Mouse (Mus musculus): ENCODE measurements around the gene Ell2.

Ell2 gene

DNA sequence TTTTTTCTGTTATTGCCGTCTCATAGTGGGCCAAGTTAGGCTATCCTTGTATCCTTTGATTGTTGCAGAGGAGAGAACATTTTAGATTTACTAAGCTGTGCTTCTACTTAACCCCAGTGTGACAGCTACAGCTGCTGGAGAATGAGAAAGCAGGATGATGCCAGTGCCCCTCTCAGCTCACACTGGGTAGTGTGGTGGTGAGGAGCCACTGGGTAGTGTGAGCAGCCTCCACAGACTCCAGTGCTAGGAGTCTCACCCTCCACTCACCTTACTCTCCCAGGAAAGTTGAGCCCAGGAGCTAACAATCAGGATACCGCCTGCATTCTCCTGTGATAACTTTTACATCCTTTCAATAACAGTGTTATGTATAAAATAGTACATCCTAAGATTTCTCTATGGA lies 60.4 kb downstream of the Ell2 start:
- peak; percentile 21; the same call in 1 of the 2 replicates for ATAC-seq (ENCODE audit: low TSS enrichment)

DNA sequence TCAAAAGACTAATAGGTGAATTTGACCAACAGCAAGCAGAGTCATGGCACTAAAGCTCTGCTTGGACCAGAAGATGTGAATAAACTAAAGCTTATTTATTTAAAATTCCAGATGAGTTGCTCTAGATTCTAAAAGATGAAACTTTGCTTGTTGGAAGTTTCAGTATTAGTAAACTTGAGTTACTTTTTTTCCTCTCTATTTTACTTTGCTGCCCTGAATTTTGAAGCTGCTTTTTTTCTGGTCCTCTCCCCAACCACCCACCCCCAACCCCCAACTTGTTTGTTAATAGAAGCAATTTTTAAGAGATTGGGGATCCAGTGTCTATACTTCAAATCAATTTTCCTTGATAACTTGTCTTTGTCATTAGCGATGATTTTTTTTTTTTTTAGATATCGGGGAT lies 64.2 kb downstream of the Ell2 start:
- no peak for ATAC-seq (ENCODE audit: low TSS enrichment)

DNA sequence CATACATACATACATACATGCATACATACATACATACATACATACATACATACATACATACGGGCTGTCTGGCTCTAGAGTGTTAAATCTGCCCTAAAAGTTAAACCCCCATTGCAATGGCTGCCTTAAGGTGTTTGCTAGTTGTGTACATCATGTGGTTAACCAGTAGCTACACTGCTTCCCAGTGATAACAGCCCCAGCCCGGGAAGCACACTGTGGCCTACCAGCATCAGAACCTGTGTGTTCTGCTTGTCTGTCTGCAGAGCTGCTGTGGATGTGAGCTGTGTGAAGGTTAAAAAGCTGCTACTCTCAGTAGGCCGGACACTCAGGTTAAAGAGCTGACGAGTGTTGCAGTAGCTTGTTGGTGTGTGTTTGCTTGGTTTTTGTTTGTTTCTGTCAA lies 64.8 kb downstream of the Ell2 start:
- ATAC-seq (ENCODE audit: low TSS enrichment): 0 out of 2 replicates have a peak, but pooled peaks have one; percentile 31

DNA sequence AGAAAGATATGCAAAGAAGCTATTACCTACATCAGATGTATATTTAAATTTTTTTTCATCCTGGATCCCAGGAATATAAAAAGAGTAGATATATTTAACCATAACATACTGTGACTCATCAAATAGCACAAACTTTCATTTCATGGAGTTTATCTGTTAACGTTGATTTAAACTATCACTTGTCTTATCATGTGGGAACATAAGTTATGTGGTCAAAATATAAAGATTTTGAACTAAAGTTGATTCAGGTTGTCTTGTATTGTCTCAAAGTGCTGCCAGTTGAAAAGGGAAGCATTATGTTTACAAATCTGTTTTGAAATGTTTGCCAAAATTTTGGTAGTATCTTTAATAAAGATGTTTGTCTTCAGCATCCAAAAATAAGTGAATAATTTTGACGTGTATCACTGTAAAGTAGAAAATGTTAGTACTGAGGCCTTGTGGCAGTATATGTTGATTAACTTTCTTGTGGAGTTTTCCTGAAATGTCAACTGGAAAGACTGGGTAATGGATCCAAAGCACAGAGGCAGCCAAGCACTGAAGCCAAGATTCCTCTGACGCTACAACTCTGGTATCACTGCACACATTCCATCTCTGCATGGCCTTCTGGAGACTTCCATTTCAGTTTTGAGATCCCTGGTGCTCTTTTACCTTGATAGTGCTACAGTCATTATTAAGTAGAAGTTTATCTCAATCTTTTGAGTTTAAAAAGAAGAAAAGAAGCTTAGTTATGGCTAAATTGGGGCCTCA lies 65.6 kb downstream of the Ell2 start:
- peak; percentile 36; the same call in 1 of the 2 replicates for ATAC-seq (ENCODE audit: low TSS enrichment)

DNA sequence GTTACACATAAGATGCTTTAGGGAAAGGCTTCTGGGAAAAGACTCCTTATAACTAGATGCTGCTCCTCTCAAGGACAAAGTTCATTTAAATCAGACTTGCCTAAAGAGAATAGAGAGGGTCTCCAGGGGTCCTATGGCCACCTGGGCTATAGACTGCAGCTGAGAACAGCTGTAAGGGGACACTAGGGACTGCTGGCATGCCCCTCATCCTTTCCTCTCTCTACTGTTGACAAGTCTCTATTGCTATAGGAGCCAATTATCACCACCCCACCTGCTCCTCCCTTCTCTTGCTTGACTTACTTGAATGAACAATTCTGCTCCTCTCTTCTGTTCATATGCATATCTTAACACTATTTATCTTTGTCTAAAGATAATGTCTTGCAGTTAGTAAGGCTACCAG lies 69.4 kb downstream of the Ell2 start:
- no peak for ATAC-seq (ENCODE audit: low TSS enrichment)

DNA sequence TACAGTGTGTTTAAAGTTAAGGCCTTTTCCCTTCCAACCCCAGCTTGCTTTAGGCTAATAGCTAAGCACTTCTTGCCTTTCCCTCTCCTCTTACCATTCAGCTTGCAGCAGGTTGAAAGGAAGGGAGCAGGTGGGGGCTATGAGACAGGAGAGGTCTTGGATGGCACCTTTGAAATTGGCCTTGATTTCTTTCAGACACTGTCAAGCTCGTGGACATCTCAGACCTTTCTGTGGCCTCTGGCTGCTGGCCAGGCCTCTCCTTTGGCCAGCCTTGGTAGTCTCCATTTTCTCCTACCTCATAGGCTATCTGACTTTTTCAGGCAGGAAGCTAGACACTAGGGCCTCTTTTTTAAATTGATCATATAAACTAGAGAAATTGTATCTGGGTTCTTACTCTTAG lies 70.1 kb downstream of the Ell2 start:
- ATAC-seq (ENCODE audit: low TSS enrichment): no peak

DNA sequence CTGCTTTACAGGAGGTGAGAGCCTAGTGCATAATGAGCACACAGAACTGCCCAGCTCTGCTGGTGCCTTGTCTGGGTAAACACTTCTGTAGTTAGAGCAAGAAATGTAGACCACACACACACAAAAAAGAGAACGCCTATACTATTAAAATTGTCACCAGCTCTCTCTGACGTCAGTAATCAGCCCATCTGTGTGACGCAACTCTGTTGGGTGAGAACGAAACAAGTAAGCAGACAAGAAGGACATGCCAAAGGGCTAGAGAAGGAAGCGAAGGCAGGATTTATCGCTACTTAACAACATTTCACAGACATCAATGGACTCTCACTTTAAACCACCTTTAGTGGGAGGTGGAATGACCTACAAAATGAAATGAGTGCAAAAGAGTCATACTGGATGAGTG lies 71.6 kb downstream of the Ell2 start:
- ATAC-seq (ENCODE audit: low TSS enrichment): no peak

DNA sequence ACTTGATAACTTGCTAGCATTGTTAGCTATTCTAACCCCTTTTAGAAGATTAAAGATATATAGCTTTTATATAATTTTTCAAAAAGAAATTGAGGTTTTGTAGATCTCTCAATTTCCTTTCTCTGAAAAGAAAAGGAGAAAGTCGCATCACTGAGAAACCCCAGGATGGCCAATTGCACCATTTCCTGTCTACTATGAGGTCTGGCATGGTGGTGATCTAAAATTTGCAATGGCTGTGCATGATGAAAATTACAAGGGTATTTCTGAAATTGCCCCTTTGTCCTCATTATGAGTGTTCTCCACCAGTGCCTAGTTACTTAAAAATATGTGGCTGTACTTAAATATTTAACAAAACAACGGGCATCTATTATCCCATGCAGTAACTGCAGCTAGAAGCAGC lies 72.6 kb downstream of the Ell2 start:
- ATAC-seq (ENCODE audit: low TSS enrichment): no peak

DNA sequence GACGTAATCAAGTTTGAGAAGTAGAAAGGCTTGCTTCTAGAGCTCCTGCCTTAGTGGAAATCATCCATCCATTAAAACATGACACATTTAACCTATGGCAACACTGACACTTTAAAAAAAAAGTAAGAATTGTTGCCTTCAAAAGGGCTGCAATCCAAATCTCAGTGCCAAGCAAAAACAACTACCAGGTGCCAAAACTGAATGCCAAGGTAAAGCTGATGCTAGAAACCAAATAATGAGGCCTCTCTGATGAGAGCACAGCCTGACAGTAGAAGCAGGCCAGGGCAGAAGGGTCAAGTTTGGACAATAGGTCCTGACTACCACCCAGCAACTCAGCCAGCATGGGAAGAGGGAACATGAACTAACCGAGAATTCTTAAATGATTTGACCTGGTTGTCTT lies 73.5 kb downstream of the Ell2 start:
- no peak for ATAC-seq (ENCODE audit: low TSS enrichment)

DNA sequence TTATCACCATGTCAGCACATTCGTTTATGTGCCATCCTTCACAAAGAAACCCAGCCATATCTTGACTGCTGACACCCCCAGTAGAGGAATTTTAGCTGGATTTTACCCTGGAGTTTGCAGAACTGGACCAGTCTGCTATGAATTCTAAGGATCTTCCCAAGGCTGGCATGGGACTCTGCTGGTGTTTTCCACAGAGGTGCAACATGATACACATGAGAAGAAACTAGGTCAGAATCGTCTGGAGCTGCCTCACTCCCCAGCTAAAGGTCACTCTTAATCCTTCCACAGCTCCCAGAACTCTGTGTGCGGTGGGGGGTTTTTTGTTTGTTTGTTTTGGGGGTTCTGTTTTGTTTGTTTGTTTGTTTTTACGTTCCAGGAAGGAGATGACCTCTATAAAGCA lies 79.2 kb downstream of the Ell2 start:
- no peak for ATAC-seq (ENCODE audit: low TSS enrichment)

DNA sequence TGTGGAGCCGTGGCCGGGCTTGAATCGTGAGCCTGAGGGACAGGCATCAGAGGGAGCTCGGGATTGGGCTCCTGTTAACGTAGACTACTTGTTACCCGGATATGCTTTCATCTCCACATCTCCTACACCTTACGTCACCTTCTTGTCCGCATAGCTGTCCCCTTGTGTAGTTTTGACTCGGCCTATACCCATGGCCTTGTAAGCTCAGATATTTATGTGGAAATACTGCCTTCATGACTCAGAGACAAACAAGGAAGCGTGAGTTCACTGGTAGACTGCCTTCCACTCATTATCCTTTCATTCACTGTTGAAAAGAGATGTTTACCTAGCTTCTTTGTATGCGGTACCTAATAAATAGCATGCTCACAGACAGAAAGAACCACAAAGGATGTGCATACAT lies 79.7 kb downstream of the Ell2 start:
- ATAC-seq (ENCODE audit: low TSS enrichment): no peak

DNA sequence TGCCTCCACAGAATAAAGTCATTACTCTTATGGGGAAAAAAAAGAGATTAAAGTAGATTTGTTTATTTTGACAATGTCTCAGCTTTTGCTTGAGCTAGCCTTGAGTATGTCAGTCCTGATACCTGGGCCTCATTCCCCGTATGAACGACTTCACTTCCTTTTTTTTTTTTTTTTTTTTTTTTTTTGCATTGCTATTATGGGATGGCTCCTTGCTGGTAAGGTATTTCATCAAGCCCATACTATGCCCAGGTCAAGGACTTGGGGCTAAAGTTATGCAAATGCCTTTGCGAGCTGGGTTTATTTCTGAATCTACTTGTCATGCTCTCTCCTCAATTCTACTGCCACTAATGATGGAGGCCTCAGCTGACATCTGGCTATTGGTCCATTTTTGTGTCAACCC lies 80.8 kb downstream of the Ell2 start:
- no peak for ATAC-seq (ENCODE audit: low TSS enrichment)

DNA sequence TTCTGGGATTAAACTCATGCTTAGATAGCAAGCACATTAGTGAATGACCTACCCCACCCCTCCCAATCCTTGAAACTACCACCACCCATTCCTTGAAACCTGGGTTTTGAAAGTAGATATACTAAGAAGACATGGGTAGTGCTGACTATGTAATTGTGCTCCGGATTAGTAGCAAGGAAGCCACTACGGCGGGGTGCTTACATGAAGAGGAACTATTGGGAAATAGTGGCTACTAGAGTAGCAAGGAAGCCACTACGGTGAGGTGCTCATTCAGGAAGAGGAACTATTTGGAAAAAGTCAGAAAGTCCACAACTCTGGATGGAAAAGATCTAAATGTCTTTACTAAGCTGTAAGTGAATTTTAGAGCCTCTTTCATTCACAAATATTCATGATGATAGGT lies 81.6 kb downstream of the Ell2 start:
- ATAC-seq (ENCODE audit: low TSS enrichment): no peak

DNA sequence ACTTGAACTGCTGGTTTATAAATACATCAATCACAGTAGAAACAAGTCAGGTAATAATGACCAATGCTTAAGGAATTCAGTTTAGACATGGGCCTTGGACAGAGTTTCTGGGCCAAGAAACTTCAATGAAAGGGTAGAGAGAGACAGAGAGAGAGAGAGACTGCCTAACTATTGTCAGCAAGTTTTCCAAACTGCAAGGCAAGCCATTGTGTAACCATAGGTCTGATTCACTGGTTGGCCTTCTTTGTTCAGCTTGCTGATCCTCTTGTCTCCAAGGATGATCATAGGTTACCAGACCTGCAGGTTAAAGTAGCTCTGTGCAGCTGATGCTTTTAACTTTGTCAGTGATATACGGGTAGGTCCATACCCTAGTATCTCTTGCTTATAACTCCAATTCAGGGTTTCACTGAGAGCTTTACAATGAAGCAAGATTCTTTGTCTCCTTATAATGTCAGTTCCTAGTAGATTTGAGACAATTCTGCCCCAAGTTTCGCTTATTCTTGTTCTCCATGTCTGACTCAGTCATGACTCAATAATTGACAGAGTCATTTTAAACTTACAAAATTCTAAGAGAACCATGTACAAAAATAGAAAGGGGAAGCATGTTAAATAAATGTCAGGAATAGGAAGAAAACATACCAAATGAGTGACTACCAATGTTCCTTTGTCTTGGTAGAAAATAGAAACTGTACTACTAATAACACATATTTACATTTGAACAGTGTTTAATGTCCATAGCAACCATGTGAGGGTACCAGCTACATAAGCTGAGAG lies 82.7 kb downstream of the Ell2 start:
- ATAC-seq (ENCODE audit: low TSS enrichment): no peak

DNA sequence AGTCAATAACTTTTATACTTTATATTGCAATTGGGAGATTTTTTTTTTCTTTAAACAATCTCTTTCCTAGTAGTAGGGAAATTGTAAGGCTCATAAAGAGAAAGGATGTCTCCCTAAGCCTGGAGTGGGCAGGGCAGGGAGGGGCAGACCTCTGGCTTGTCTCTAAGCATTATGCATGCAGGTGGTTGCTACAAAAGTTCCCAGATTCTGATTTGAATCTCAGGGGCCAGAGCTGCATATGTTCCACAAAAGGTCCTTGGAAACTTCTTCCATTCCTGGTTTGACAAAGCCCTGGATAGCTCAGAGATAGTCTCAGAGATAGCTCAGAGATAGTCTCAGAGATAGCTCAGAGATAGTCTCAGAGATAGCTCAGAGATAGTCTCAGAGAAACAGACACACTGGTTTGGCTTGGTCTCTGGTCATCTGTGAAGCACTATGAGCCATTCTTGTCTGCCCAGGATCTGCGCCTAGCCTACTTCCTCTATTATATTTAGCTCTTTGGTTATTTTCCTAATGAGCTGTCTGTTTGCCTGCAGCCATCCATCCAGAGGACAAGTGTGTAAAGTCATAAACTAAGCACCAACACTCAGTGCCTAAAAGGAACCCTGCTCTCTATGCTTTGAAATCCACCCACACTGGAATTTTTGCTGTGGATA lies 84.1 kb downstream of the Ell2 start:
- peak; percentile 80 for ATAC-seq (ENCODE audit: low TSS enrichment)

DNA sequence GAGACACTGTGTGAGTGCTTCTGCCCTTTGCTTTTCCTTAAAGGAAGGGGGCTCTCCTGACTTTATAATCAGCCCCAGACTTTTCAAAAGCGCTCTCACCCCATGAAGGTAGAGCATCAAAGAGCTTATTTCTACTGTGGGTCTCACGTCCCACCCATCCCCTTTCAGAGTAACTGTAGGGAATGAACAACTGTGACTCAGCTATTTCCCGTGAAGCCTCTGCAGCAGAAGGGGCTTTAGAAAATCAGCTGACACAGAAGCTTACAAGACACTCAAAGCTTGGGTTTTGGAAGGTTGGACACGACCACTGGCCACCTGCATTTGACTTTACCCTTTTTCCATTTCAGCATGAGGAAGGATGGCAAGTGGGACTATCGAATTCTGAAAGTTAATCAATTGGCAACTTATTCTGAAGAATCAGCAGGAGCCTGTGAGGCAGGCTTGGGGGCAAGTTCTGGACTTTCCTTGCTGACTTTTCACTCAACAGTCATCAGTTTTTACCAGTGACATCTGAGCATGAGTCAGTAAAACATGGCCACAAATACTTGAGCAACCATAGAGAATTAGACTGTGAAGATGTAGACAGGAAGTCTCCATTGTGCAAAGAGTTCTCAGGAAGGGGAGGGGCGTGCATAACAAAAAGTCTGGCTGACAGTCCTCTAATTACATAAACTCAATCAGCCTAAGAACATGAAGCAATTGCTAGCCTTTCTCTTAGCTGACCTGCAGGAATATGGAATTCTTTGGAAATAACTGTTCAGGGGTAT lies 87.5 kb downstream of the Ell2 start:
- no peak for ATAC-seq (ENCODE audit: low TSS enrichment)

DNA sequence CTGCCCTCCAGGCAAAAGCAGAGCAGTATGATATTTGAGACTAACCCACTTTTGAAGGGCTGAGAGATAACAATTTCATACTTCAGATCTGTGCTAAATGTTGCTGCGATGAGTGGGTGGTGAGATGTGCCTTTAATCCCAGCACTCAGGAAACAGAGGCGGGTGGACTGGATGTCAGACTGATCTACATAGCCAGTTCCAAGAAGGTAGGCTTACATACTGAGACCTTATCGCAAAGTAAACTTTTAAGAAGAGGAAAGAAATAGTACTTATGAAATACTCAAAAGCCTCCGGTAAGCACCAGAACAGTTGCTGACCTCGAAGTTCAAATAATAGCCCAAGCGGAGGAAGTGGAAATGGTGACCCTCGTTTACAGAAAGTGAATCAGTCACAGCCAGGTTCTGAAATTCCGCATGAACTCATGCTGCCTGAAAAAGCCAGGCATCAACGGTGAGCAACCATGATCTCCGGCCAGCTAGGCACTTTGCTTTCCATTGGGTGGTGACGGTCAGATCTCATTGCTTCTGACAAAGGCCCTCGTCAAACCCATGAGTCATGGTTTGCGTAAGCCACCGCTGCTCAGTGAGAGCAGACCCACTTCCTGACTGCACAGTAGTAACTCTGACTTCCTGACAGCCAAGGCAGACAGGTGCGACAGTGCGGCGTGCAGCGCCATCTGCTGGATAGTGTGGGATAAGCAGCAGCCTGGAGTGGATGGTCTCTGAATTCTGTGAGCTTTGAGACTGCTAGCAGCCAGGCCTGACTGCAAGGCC lies 91.0 kb downstream of the Ell2 start:
- ATAC-seq (ENCODE audit: low TSS enrichment): peak; percentile 90

DNA sequence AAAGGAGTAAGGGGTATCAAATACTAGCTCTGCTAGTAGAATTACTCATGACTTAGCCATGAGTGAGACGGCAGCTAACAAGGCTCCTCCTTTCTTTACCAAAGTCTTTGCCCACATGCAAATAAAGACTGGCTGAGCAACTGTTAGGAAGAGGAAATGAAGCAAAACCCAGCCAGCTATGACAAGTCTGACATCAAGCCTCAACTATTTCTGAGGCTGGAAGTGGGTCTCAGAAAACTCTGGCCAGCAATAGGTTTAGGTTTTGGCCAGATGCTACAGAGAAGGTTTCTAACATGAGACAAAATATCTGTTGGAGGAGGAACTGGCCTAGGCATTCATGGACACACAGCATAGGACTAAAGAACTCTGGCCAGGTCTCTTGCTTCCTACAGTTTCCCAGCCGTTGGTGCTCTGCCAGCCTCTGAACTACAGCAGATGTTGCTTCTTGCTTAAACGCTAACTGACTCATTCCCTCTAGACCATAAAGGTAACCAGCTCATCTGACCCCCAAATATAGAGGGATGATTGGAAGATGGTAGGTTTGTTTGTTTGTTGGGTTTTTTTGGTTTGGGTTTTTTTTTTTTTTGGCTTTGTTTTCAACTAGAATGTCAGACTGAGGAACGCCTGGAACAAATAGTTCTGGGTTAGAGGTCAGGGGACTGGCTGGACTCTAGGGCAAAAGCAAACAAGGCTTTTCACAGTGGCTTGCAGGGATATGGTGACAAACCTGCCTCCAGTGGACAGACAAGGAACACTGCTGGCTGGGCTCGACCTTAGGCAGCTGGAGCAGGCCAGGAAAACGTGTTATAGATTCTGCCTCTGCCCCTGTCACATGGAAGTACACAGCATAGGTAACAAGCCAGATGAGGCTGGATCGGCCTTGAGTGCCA lies 92.1 kb downstream of the Ell2 start:
- no peak for ATAC-seq (ENCODE audit: low TSS enrichment)

DNA sequence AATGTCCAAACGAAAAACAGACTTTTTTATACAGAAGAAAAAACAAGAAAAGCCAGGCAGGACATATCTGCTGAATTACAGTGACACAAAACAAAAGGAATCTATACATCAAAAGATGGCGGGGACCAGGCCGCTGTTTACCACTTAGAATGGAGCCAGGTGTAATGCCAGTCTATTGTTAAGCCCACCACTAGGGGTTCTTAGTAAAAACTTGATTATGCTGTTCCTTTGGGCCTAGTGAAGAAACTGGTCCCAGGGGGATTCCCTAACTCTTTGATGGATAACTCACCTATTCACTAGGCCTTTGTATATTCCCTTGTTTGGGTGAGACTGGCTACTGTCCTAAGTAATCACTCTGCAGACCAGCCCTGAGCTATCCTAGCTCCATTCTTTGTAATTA lies 92.9 kb downstream of the Ell2 start:
- ATAC-seq (ENCODE audit: low TSS enrichment): no peak

DNA sequence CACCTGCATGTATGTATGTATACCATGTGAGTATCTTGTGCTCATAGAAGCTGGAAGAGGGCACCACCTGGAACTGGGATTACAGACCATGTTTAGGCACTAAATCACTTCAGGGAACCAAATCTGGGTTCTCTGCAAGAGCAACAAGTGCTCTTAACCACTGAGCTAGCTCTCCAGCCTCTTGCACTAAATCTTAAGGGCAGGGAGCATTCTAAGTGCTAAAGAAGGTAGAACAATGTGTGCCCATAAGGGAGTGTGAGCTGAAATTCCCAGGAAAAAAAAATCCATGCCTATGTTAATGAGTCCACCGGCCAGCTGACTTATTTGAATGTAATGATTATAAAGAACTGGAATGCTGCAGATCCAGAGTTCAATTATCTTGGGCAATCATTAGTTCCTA lies 101.4 kb downstream of the Ell2 start:
- ATAC-seq (ENCODE audit: low TSS enrichment): no peak
